Mouse (Mus musculus): ENCODE measurements around the gene Rapgef4.

Rapgef4 gene

GRCm38 (mm10) chr2:72156484-72156883 is 175.4 kb downstream of the Rapgef4 start:
- no peak for DNase-seq

DNA sequence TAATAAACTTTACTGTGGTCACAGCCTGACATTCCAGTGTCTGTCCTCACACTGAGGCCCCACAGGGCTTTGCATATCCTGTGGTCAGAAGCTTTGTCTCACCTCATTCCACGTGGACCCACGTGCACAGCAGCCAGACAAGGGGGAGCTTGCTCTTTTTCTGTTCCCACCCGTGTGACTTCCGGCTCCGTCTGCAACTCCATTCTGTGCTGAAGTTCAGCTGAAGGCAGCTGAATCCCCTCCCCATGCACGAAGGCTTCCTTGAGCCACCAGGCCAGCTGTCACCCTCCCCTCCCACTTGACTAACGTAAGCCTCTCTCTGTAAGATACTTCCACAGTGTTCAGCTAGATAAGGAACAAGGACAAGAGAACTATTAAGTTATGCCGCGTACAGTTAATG is 176.5 kb downstream of the Rapgef4 start:
- DNase-seq, result peak; percentile 71 to 83

DNA sequence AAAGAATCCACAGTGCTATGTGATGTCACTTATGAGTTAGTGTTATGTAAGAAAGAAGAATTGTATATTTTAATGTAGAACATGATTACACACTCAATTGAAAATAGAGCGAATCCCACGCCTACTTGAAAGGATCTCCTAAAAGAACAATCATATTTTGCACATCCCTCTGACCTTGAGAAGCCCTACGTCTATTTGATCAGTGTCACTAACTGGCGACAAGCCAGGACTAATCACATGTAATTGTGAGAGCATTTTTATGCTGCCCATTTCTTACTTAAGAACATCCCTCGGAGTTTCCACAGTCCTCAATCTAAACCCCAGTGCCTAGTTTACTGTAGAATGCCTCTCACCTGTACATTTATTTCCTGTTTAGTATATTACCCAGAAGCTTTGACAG is 177.0 kb downstream of the Rapgef4 start:
- no peak for DNase-seq

DNA sequence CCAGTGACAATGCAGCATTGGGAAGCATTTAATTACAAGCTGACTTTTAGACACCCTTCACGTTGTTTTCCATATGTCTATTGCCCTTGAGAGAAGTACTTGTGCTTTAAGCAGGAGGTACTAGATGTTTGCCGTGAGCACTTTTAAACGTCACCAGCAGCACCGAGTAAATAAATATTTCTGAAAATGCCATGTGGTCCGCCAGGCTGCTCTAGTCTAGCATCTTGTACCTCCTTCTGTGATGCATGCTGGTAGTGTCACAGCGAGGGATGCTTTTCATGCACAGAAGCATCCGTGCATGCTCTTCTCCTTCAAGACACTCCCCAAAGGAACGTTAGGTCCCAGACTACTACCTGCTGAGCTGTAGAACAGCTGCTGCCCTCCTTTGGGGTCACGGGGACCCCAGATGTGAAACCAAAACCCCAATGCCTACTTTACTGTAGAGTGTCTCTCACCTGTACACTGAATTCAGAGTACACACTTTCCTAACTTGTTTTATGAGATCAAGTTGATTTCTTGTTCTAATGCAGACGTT is 177.7 kb downstream of the Rapgef4 start:
- peak; percentile 52 to 71 for DNase-seq

DNA sequence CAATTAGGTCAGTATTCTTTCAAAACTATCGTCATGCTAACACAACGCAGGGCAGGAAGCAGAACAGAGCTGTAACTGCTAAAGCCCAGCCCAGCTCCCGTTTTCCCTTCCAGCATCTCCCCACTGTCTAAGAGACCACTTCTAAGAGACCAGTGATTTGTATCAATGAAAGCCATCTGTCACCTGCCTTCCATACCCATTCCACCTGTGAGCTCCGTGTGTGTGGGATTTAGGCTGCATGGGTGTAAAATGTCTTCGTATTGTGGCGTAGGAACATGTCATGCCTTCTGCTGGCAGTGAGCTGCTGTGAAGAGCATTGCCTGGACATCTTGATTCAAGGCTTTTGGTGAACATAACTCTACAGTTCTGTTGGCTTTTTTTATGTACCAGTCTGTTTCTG is 178.2 kb downstream of the Rapgef4 start:
- DNase-seq, result peak in 1 of 2 experiments; percentile 54

- no peak for DNase-seq
These were observed 184.3 kb downstream of the Rapgef4 start for GRCm38 (mm10) chr2:72165136-72165854.

DNA sequence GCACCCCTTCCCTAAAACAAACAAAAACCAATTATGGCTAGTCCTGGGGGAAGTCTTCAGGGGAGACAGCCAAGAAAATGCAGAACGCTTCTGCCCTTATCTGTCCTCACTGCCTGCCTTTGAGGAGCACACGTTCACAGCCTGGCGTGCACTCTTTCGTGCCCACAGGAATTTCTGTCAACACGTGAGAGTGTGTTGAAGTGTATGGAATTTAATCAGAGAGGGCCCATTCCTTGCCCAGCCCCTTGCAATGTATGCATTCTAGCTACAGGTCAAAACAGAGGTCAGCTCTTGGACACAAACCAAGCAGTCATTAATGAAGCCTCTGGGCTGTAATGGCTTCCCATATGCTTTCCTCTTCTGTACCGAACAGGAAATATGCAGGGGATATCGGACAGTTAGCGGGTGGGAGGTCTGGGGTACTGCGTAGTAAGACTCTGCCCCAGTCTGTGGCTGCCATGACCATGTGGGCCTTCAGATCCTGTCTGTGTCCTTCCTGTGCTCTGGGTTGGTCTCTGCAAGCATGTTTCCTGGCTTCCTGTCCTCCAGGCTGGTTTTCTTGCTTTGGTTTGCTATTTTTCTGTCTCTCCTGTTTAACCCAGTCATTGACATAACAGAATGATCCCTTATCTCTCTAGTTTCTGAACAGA is 188.5 kb downstream of the Rapgef4 start:
- DNase-seq, result peak in 1 of 2 experiments; percentile 31

GRCm38 (mm10) chr2:72170546-72170945 is 189.5 kb downstream of the Rapgef4 start:
- DNase-seq, result peak; percentile 81 to 87

GRCm38 (mm10) chr2:72171204-72171603 is 190.2 kb downstream of the Rapgef4 start:
- no peak for DNase-seq

- no peak for DNase-seq
These were observed 192.0 kb downstream of the Rapgef4 start for GRCm38 (mm10) chr2:72173010-72173409.

GRCm38 (mm10) chr2:72173844-72174243 is 192.8 kb downstream of the Rapgef4 start:
- DNase-seq, result no peak

DNA sequence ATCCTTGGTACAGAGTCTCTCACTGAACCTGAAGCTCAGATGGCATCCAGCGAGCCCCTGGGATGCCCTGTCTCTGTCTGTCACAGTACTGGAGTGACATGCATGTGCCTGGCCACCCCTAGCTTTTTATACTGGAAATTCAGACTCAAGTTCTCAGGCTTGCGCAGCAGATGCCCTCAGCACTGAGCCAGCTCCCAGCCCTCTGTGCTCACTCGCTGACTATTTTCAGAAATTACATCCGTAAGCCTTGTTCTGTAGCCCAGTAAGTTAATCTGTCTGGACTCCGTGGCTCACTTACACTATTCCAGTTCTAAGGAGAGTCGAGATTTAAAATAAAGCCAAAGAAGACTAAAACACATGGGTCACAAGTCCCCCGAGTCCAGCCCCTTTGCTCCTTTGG is 194.5 kb downstream of the Rapgef4 start:
- DNase-seq, result no peak

- DNase-seq, result no peak
These were observed 194.9 kb downstream of the Rapgef4 start for GRCm38 (mm10) chr2:72175971-72176370.

DNA sequence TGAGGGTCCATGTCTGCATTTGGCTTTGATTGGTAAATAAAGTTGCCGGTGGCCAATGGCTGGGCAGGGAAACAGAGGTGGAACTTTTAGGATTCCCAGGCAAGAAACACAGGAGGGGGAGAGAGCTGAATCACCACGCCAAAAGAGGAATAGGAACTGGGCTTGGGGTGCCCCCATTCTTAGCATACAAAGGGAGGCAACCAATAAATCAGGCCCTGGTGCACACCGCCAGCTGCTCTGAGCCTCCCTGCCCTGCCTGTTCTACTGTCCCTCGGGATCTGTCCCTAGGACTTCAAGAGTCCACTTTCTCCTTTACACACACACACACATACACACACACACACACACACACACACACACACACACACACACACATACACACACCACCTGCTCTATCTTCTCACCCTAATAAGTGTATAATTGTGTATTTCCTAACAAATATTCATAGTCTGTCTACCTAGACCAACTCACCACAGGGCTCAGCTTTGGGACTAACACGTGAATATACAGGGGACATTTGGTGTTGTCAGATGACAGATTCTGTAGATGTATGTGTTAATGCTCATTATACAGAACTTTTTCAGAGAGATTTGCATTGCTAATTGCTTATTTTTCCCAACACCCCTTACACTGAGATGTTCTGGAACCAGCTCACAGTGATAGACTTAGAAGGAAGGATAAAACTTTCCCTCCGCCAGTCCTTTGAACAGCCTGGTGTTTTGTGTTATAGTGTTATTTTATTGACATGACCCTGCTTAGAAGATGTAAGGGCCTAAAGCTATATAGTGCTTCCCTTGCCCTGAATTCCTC is 196.4 kb downstream of the Rapgef4 start:
- no peak for DNase-seq

DNA sequence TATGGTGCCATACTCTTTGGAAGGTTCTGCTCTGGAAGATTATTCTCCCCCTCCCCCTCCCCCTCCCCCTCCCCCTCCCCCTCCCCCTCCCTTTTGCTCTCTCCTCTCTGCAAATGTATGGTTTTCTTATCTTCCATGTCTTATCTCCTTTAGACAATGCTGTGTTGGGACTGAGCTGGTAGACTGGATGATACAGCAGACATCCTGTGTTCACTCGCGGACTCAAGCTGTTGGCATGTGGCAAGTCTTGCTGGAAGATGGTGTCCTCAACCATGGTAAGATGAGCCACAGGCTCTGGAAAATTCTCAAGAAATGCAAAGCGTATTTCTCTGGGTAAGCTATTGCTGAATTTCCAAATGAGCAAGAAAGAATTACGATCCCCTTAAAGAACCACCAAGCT is 197.0 kb downstream of the Rapgef4 start:
- no peak for DNase-seq

- DNase-seq, result no peak
These were observed 197.5 kb downstream of the Rapgef4 start for GRCm38 (mm10) chr2:72178515-72178914.

DNA sequence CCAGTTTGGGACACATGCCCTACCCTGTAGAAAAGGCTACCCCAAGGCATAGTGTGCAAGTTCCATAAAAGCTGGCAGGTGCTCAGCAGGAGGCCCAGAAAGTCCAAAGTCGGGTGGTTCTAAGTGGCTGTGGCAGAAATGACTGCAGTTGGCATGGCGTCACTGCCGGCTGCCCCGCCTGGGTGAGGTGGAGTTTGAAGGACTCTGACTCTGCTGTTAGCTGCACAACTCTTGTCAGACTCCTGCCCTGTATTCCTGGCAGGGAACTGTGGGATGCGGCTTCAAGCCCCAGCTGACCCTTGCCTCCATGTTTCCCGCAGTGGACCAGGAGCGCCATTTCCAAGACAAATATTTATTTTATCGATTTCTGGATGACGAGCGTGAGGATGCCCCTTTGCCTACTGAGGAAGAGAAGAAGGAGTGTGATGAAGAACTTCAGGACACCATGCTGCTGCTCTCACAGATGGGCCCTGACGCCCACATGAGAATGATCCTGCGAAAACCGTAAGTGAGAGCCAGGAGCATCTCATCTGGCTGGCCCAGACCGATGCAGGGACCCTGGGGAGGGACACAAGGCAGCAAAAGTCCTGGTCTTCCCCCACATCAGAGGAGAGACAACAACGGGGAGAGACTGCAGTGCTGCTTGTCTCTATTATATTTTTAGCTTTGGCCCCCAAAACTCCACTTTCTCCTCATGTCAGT is 198.7 kb downstream of the Rapgef4 start:
- no peak for DNase-seq

DNA sequence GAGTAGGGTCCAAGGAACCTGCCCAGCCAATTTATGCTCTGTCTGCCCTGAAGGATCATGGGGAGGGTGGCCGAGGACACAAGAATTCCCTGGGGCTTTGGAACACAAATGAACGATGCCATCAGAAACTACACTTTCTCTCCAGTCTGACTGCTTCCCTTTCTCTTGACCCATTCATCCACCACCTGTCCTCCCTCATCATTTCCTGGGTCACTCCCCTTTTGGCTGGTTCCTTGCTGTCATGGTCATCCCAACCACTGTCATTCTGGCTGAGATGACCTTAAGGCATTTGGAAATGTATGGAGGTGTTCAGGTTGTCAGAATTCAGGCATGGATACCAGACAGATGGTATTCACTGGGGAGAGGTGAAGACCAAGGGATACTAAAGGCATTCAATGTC is 200.4 kb downstream of the Rapgef4 start:
- no peak for DNase-seq

- DNase-seq, result peak in 1 of 2 experiments; percentile 64
These were observed 202.7 kb downstream of the Rapgef4 start for GRCm38 (mm10) chr2:72183751-72184150.

DNA sequence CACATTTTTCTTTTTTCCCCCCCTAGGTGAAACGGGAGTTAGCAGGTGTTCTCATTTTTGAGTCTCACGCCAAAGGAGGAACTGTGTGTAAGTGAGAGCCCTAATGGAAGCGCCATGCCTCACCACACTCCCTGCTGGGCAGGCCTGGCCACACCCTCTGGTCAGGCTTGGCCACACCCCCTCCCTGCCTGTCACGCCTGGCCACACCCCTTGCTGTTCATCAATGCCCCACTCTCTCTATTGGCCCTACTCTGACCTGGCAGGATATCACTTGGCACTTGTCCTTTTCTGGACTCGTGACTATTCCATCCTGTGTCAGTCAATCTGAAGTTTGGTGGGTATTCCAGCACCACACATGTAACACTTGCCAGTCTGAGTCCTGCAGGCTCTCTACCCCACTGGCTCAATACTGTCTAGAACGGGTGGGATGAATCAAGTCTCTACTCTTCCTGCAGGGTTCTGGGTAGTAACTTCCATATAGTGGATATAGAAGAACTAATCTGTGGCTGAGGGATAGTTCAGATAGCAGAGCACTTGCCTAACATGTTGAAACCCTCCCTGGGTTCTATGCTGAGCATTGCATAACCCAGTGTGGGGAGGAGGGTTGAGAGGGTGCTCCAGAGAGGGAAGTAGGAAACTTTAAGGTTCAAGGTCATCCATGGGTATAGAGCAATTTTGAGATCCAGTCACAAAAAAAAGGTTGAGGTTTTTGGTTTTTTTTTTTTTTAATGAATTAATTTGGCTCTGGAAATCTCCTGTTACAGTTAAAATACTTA is 215.3 kb downstream of the Rapgef4 start:
- peak in 1 of 2 experiments; percentile 56 for DNase-seq

DNA sequence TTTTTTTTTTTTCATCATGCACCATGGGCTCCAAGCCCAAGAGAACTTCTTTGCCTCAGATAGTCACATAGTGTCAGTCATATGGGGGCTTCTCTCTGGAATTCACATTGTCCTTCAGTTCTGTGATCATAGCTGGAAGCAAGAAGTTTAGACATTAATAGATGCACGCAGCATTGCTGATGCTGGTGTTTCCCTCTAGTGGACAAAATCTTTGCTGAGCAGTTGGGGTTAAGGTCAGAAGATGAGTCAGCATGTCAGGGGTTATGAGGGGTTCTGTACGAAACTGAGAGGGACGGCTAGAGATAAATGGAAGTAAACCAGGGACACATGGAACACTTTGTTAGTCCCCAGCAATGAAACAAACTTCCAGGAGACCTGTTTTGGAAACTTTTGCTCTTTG is 216.0 kb downstream of the Rapgef4 start:
- no peak for DNase-seq

GRCm38 (mm10) chr2:72199451-72199850 is 218.4 kb downstream of the Rapgef4 start:
- DNase-seq, result no peak

Data from thymus, postnatal 36 days (tissue).